Mouse (Mus musculus) hindbrain, postnatal 0 days (tissue): Measurements from ENCODE around the gene Pmepa1. TPM values are rescaled to one million over a fixed set of nuclear protein-coding genes. Genes with fewer than 3 reads are reported as not detected.

ENCODE experiments used
- ATAC-seq: fragments of 200-750 bp; cut with Nextera tagmentation; 2 replicates; pipeline ENCODE4 v1.8.0; 2017; ENCODE audit warnings: mild to moderate bottlenecking, moderate TSS enrichment, moderate library complexity
- DNase-seq: peaks from one replicate; pipeline ENCODE4 v3.0.0-alpha.2; 2015; ENCODE audit warnings: low spot score
- H3K27ac ChIP-seq: fragments of 300-500 bp; sonication (generic); 2 replicates; pipeline ENCODE4 v1.5.1; 2014; ENCODE audit warnings: mild to moderate bottlenecking
- H3K27me3 ChIP-seq: fragments of 300-500 bp; sonication (generic); 2 replicates; pipeline ENCODE4 v1.6.1; 2014; ENCODE audit warnings: low read length, mixed read lengths; ENCODE audit not compliant: insufficient read depth
- H3K36me3 ChIP-seq: fragments of 300-500 bp; sonication (generic); 2 replicates; pipeline ENCODE4 v1.6.1; 2014; ENCODE audit warnings: low read length, mixed read lengths; ENCODE audit not compliant: insufficient read depth
- H3K4me1 ChIP-seq: fragments of 300-500 bp; sonication (generic); 2 replicates; pipeline ENCODE4 v1.6.1; 2014; ENCODE audit warnings: antibody characterized with exemption, low read length, mixed read lengths; ENCODE audit not compliant: insufficient read depth
- H3K4me2 ChIP-seq: fragments of 300-500 bp; sonication (generic); 2 replicates; pipeline ENCODE4 v1.6.1; 2014; ENCODE audit warnings: low read depth, mild to moderate bottlenecking, low read length, moderate library complexity, mixed read lengths
- H3K4me3 ChIP-seq: fragments of 300-500 bp; sonication (generic); 2 replicates; pipeline ENCODE4 v1.5.1; 2014; ENCODE audit warnings: low read length
- H3K9ac ChIP-seq: fragments of 300-500 bp; sonication (generic); replicated peaks from 2 replicates; pipeline ENCODE4 v1.6.1; 2014; ENCODE audit warnings: mild to moderate bottlenecking, low read length, moderate library complexity, mixed read lengths
- H3K9me3 ChIP-seq: fragments of 300-500 bp; sonication (generic); 2 replicates; pipeline ENCODE4 v1.6.1; 2016; ENCODE audit warnings: low read length, mixed read lengths
- CTCF ChIP-seq: IDR thresholded peaks from 2 replicates; pipeline ENCODE4 v1.5.1; 2016; ENCODE audit warnings: antibody characterized with exemption, control low read depth, low read depth
- WGBS: fragments of 180-500 bp; shearing (Covaris S2); extraction: QIAGEN DNeasy Blood & Tissue Kit; methylation state at CpG from one replicate; pipeline ENCODE4 v1.1.7; 2014; 5-methylcytosine and 5-hydroxymethylcytosine counted together
- polyA plus RNA-seq: library from polyadenylated mRNA; unstranded; fragments of >200 nt; fragmentation: Nextera tagmentation; extraction: Ambion mirVana; gene quantifications from 2 replicates; pipeline ENCODE4 v1.2.1, GENCODE M21; 2015
- total RNA-seq: library from RNA; depleted of rRNA; stranded (reverse); fragments of >200 nt; gene quantifications from 2 replicates; pipeline ENCODE4 v1.2.3, GENCODE M21; 2014; rRNA removed

Pmepa1 gene
- total RNA-seq (7.7 and 16.0 TPM in 2 replicates), polyA plus RNA-seq (2.6 and 3.0 TPM in 2 replicates)

GRCm38 (mm10) chr2:173276409-173276808, at the start of gene Pmepa1:
Gene Pmepa1 (minus strand): TSS chr2:173276533.
- TF ChIP-seq CTCF = no peak
- WGBS = under 1% methylated on average over 50 of the region's 61 CpGs
- Histone ChIP-seq H3K9ac (peak within 1 kb of the TSS; percentile 92), H3K9me3 (no peaks in the 10 kb centered on the region), H3K27me3 (no peaks in the 10 kb centered on the region), H3K4me3 (peak within 1 kb of the TSS; percentile 83), H3K4me1 (peaks cover 22% of the 10 kb centered on the region), H3K4me2 (peak within 1 kb of the TSS; percentile 77), H3K36me3 (no peaks in the 10 kb centered on the region), H3K27ac (peak within 1 kb of the TSS; percentile 78)
- peak; percentile 95 for DNase-seq
- ATAC-seq = peak; percentile 91

GRCm38 (mm10) chr2:173321754-173322153, 45.4 kb upstream of the Pmepa1 start:
- H3K4me1 ChIP-seq = no peaks in the 10 kb centered on the region
- H3K27ac ChIP-seq = no peak overlapping the region
- no peak overlapping the region for H3K4me2 ChIP-seq
- no peak overlapping the region for H3K4me3 ChIP-seq
- no peaks in the 10 kb centered on the region for H3K27me3 ChIP-seq
- 87% methylated on average over 6 of the region's 6 CpGs for WGBS
- H3K9me3 ChIP-seq = no peaks in the 10 kb centered on the region
- no peak for TF ChIP-seq CTCF
- no peaks in the 10 kb centered on the region for H3K36me3 ChIP-seq
- DNase-seq (no peak), ATAC-seq (no peak)
- no peak overlapping the region for H3K9ac ChIP-seq

- Histone ChIP-seq H3K9me3 (no peaks in the 10 kb centered on the region), H3K4me3 (no peak overlapping the region), H3K9ac (no peak overlapping the region), H3K36me3 (no peaks in the 10 kb centered on the region), H3K27ac (no peak overlapping the region), H3K27me3 (no peaks in the 10 kb centered on the region), H3K4me2 (no peak overlapping the region), H3K4me1 (no peaks in the 10 kb centered on the region)
- no peak for TF ChIP-seq CTCF
- 86% methylated on average over 2 of the region's 2 CpGs for WGBS
- no peak for DNase-seq
- no peak for ATAC-seq
Observed at GRCm38 (mm10) chr2:173321194-173321593, 44.9 kb upstream of the Pmepa1 start.

GRCm38 (mm10) chr2:173314291-173314690, 38.0 kb upstream of the Pmepa1 start:
- no peak overlapping the region for H3K4me2 ChIP-seq
- H3K27me3 ChIP-seq = no peaks in the 10 kb centered on the region
- H3K4me1 ChIP-seq = no peaks in the 10 kb centered on the region
- no peaks in the 10 kb centered on the region for H3K9me3 ChIP-seq
- DNase-seq (no peak), ATAC-seq (no peak)
- no peaks in the 10 kb centered on the region for H3K36me3 ChIP-seq
- no peak overlapping the region for H3K27ac ChIP-seq
- H3K4me3 ChIP-seq = no peak overlapping the region
- TF ChIP-seq CTCF = no peak; the same call in 1 of the 2 replicates
- H3K9ac ChIP-seq = no peak overlapping the region
- no CpG with 5 or more reads among the region's 1 CpGs for WGBS

- no peak for TF ChIP-seq CTCF
- no peaks in the 10 kb centered on the region for H3K9me3 ChIP-seq
- H3K27ac ChIP-seq = no peak overlapping the region
- H3K36me3 ChIP-seq = no peaks in the 10 kb centered on the region
- no peak overlapping the region for H3K4me2 ChIP-seq
- DNase-seq (no peak), ATAC-seq (no peak)
- 92% methylated on average over 10 of the region's 10 CpGs for WGBS
- no peak overlapping the region for H3K4me3 ChIP-seq
- no peak overlapping the region for H3K9ac ChIP-seq
- H3K4me1 ChIP-seq = peaks cover 5% of the 10 kb centered on the region
- no peaks in the 10 kb centered on the region for H3K27me3 ChIP-seq
Observed at GRCm38 (mm10) chr2:173308486-173308885, 32.2 kb upstream of the Pmepa1 start.

- Histone ChIP-seq H3K27ac (no peak overlapping the region), H3K9me3 (no peaks in the 10 kb centered on the region), H3K4me3 (no peak overlapping the region), H3K4me1 (peaks cover 5% of the 10 kb centered on the region), H3K9ac (no peak overlapping the region), H3K36me3 (no peaks in the 10 kb centered on the region), H3K27me3 (no peaks in the 10 kb centered on the region), H3K4me2 (peak overlapping the region; percentile 45)
- DNase-seq = no peak
- ATAC-seq = no peak
- no peak for TF ChIP-seq CTCF
- WGBS = 10% methylated on average over 4 of the region's 4 CpGs
Observed at GRCm38 (mm10) chr2:173307984-173308383, 31.7 kb upstream of the Pmepa1 start.

- ATAC-seq (peak; percentile 76), DNase-seq (peak; percentile 75)
- H3K27me3 ChIP-seq = no peaks in the 10 kb centered on the region
- WGBS = 0% methylated on average over 18 of the region's 18 CpGs
- no peak for TF ChIP-seq CTCF
- no peak overlapping the region for H3K9ac ChIP-seq
- no peak overlapping the region for H3K27ac ChIP-seq
- H3K36me3 ChIP-seq = no peaks in the 10 kb centered on the region
- H3K4me1 ChIP-seq = peaks cover 5% of the 10 kb centered on the region
- H3K4me2 ChIP-seq = peak overlapping the region; percentile 45
- no peak overlapping the region for H3K4me3 ChIP-seq
- H3K9me3 ChIP-seq = no peaks in the 10 kb centered on the region
Observed at GRCm38 (mm10) chr2:173307561-173307960, 31.2 kb upstream of the Pmepa1 start.
